Mouse (Mus musculus) cortical plate, adult 2 months (tissue): Measurements from ENCODE around the gene Gm6657. TPM values are rescaled to one million over a fixed set of nuclear protein-coding genes. Genes with fewer than 3 reads are reported as not detected.

ENCODE experiments used
- H3K27ac ChIP-seq: fragments of 200-500 bp; 2 replicates; pipeline ENCODE4 v1.5.1; 2012; ENCODE audit warnings: low read length, control low read depth, inconsistent platforms; ENCODE audit not compliant: insufficient read depth
- H3K4me1 ChIP-seq: fragments of 200-500 bp; 2 replicates; pipeline ENCODE4 v1.6.1; 2011; ENCODE audit warnings: low read length; ENCODE audit not compliant: control insufficient read depth, insufficient read depth
- H3K4me3 ChIP-seq: fragments of 200-500 bp; 2 replicates; pipeline ENCODE4 v1.5.1; 2011; ENCODE audit warnings: mild to moderate bottlenecking, low read length, control low read depth; ENCODE audit not compliant: insufficient read depth
- CTCF ChIP-seq: fragments of 200-500 bp; IDR thresholded peaks from 2 replicates; pipeline ENCODE4 v1.5.1; 2011; ENCODE audit warnings: mild to moderate bottlenecking, control low read depth, low read length; ENCODE audit not compliant: insufficient read depth; ENCODE audit errors: extremely low read depth
- POLR2A ChIP-seq: fragments of 200-500 bp; IDR thresholded peaks from 2 replicates; pipeline ENCODE4 v1.6.1; 2011; ENCODE audit warnings: mild to moderate bottlenecking, low read length, control low read depth; ENCODE audit not compliant: insufficient read depth; ENCODE audit errors: extremely low read depth
- polyA plus RNA-seq: library from polyadenylated mRNA; depleted of rRNA; stranded (reverse); fragments of >200 nt; gene quantifications from 2 replicates; pipeline ENCODE4 v1.2.3, GENCODE M21; 2012; rRNA removed

Gm6657 gene
- polyA plus RNA-seq, 1 experiment: not detected

DNA sequence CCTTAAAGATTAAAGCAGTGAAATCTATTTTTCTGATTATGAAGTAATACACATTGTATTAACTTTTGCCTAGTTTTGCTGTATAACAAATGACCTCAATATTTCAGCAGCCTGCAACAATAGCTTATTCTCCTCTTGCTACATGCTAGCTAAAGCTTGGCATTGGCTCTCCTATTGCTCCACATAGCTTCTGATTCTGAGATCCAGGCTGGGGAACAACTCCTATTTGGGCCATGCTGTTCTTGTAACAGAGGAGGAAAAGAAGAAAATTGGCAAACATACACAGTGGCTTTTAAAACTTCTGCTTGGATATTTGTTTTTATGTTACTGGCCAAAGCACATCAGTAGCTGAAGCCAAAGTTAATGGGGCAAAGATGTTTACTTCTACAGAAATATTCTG, 55.1 kb downstream of the Gm6657 start:
- Histone ChIP-seq H3K27ac (no peak overlapping the region), H3K4me3 (no peak overlapping the region), H3K4me1 (no peaks in the 10 kb centered on the region)
- no peak for TF ChIP-seq POLR2A
- no peak for TF ChIP-seq CTCF

Other genes with a start within 250 kb of the Gm6657 start
- 63.4 and 64.1 TPM in 2 replicates for gene Gphn, start 32.1 kb downstream of the Gm6657 start, polyA plus RNA-seq